In the genomic region with DNA sequence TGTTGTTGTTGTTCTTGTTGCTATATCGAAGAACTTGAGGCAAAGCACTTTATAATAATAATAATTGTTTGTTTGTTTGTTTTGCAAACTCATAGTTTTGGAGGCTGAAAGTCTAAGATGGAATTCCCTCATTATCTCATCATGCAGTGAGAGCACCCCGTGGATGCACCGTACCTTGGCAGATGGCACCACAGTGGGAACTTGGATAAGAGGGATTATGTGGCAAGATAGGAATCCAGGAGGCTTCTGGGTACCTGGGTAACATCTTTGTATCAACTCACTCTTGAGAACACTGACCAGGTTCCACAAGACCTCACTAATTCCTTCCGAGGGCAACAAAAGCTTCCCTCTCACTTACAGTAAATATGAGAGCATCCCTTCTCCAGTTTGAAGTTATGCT, we compare ENCODE assay signal across 22 mouse cellular contexts.
"Had no signal": no experiment of that assay in that cellular context is flagged by ENCODE, and none has a peak within 500 bp of the region (broad histone marks: within the 10 kb centered on the region; RNA-seq: fewer than 3 reads in every experiment).

No protein-coding gene starts in this region.

- H3K36me3 ChIP-seq: limb, embryonic 10.5 days; limb, embryonic 13.5 days; liver, embryonic 12.5 days; liver, embryonic 15.5 days; lung, embryonic 15.5 days; midbrain, embryonic 10.5 days; midbrain, embryonic 13.5 days; neural tube, embryonic 13.5 days had no signal

- H3K4me3 ChIP-seq: layer of hippocampus, adult 2 months; limb, embryonic 10.5 days; limb, embryonic 13.5 days; liver, embryonic 12.5 days; liver, embryonic 15.5 days; lung, embryonic 15.5 days; megakaryocyte, embryonic 14.5 days; midbrain, embryonic 10.5 days; midbrain, embryonic 13.5 days; myocyte; neural tube, embryonic 13.5 days had no signal

- H3K4me1 ChIP-seq: limb, embryonic 13.5 days; liver, embryonic 12.5 days; liver, embryonic 15.5 days; lung, embryonic 15.5 days; megakaryocyte, embryonic 14.5 days; midbrain, embryonic 10.5 days; midbrain, embryonic 13.5 days; neural tube, embryonic 13.5 days had no signal

- H3K27ac ChIP-seq: layer of hippocampus, adult 2 months; limb, embryonic 10.5 days; limb, embryonic 13.5 days; liver, embryonic 12.5 days; liver, embryonic 15.5 days; lung, embryonic 15.5 days; midbrain, embryonic 10.5 days; midbrain, embryonic 13.5 days; neural tube, embryonic 13.5 days had no signal

- DNase-seq: kidney, postnatal 25 days; layer of hippocampus, adult 9-11 months; liver; lung, adult 18-20 months; lung, postnatal 10 days; lung, postnatal 36 days; retina, postnatal 1 day; right cerebral cortex, postnatal 25 days; spleen, adult 18-20 months; thymus, adult 18-20 months; thymus, postnatal 4 days had no signal

- H3K27me3 ChIP-seq: limb, embryonic 13.5 days; liver, embryonic 12.5 days; liver, embryonic 15.5 days; lung, embryonic 15.5 days; midbrain, embryonic 13.5 days; neural tube, embryonic 13.5 days had no signal
